8 mouse cellular contexts compared by ENCODE assay signal in the genomic region with DNA sequence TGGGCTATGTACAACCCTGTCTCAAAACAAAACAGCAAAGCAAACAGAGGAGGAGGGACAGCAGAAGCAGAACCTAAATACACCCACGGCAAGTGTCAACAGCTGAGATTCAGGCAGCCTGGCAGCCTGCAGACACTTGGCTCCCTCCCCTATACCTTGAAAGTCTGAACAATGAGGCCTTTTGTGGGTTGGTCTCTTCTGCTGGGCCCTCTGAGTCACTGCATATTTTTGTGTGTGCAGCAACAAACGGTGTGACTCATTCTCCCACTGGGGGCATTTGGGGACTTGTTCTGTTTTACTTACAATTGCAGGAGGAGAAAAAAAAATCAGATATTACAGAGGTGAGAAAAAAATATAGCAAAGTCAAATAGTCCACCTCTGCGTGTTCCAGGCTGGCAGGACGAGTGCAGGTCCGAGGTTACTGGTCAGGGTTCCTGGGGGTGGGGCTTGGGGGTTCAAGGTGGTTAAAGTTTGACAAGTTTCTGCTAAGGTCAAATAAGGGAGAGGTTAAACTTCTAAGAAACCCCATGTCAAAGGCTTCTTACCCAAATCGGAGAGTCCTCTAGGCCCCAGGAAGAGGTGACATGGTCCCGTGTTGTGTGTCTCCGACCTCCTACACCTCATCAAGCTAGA.
DNase-seq lines count a peak whose midpoint lies in the region; ATAC-seq and TF ChIP-seq lines count a peak whose summit lies in the region.

No protein-coding gene starts in this region.

- no peak overlapping the region for H3K9ac ChIP-seq in heart, postnatal 0 days (replicated peaks; ENCODE audit: low read depth, low read length)

- WGBS in heart, postnatal 0 days: 57% methylated on average over 8 of the region's 8 CpGs
- 71% methylated on average over 8 of the region's 8 CpGs for whole genome bisulfite sequencing in heart, embryonic 10.5 days

- no peak overlapping the region for H3K27ac ChIP-seq in heart, postnatal 0 days (ENCODE audit: low read depth)
- no peak overlapping the region for H3K27ac ChIP-seq in heart, embryonic 10.5 days

- H3K4me3 ChIP-seq in heart, postnatal 0 days (ENCODE audit: low read depth, low read length): no peak overlapping the region
- H3K4me3 ChIP-seq in heart, embryonic 10.5 days: no peak overlapping the region

- no peaks in the 10 kb centered on the region for H3K27me3 ChIP-seq in heart, postnatal 0 days (ENCODE audit: control insufficient read depth, insufficient read depth, low read length)
- peaks cover 7% of the 10 kb centered on the region; the same call in 1 of the 2 replicates for H3K27me3 ChIP-seq in heart, embryonic 10.5 days (ENCODE audit: insufficient read depth, poor library complexity, severe bottlenecking)

- TF ChIP-seq CTCF in heart, postnatal 0 days (IDR thresholded peaks at IDR 0.05; ENCODE audit: low read depth): no peak

- no peak for TF ChIP-seq EP300 in heart, postnatal 0 days (IDR thresholded peaks at IDR 0.05; ENCODE audit: low read depth)

- no peak overlapping the region for H3K4me2 ChIP-seq in heart, postnatal 0 days (ENCODE audit: low read depth, low read length)

- no peaks in the 10 kb centered on the region for H3K9me3 ChIP-seq in heart, postnatal 0 days (replicated peaks; ENCODE audit: control insufficient read depth, low read length)
- no peaks in the 10 kb centered on the region for H3K9me3 ChIP-seq in heart, embryonic 10.5 days

- DNase-seq in heart, postnatal 0 days (ENCODE audit: low spot score): peak; percentile 39
- no peak for DNase-seq in heart, embryonic 10.5 days (ENCODE audit: low spot score)
- peak; percentile 73 to 75 for DNase-seq in right cerebral cortex, adult 2 months (ENCODE audit: low spot score in 2 of 2)
- DNase-seq in right cerebral cortex, postnatal 14 days: no peak
- DNase-seq in kidney, postnatal 25 days: peak; percentile 37 to 60
- peak; percentile 50 for DNase-seq in testis, postnatal 10 days (ENCODE audit: low spot score)
- no peak for DNase-seq in cerebellum, postnatal 36 days
- DNase-seq in cerebellum, adult 9-11 months: no peak

- ATAC-seq in heart, postnatal 0 days (ENCODE audit: insufficient read depth, low read depth): peak; percentile 60; the same call in 1 of the 2 replicates

- no peaks in the 10 kb centered on the region for H3K4me1 ChIP-seq in heart, postnatal 0 days (ENCODE audit: control insufficient read depth, insufficient read depth)
- no peaks in the 10 kb centered on the region for H3K4me1 ChIP-seq in heart, embryonic 10.5 days

- H3K36me3 ChIP-seq in heart, postnatal 0 days (replicated peaks; ENCODE audit: control insufficient read depth, insufficient read depth, low read length): no peaks in the 10 kb centered on the region
- H3K36me3 ChIP-seq in heart, embryonic 10.5 days: no peaks in the 10 kb centered on the region

Comparison
In these comparisons a context has a peak if more than half of its experiments do, and no peak if none do; other contexts are left out.
1. DNase-seq: peak in heart, postnatal 0 days (single experiment), right cerebral cortex, adult 2 months (2 of 2), kidney, postnatal 25 days (2 of 2) and testis, postnatal 10 days (single experiment); none in heart, embryonic 10.5 days (single experiment), right cerebral cortex, postnatal 14 days (single experiment), cerebellum, postnatal 36 days (0 of 2) and cerebellum, adult 9-11 months (single experiment).